Mouse (Mus musculus): Measurements from ENCODE around the gene Grid1. TPM values are rescaled to one million over a fixed set of nuclear protein-coding genes. Genes with fewer than 3 reads are reported as not detected.

The Grid1 gene
- polyA plus RNA-seq, 1 experiment from 2014 or later, result 2.5 TPM

DNA sequence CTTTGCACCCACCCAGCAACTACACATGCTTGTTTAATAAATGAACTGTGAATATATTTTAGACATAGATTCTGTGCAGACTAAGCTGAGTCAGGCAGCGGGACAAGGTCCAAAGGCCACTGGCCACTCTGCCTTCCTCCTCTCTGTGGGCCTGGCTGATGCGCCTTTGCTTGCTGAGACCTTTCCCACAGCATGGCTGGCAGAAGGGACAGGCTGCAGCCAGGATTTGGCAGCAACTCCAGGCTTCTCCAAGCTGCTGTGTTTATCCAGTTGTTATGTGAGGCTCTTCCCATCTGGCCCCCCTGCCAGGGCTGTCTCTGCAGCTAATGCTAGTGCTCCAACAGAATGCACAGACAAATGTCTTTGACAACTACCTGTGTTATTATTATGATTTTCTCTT is 347.5 kb downstream of the Grid1 start:
- ATAC-seq (ENCODE audit: low read depth) (no peak), DNase-seq (ENCODE audit: low spot score) (peak; percentile 13)
- no peaks in the 10 kb centered on the region for H3K9me3 ChIP-seq (ENCODE audit: control insufficient read depth, low read length)
- H3K9ac ChIP-seq (ENCODE audit: low read depth, low read length), result no peak overlapping the region
- no peak overlapping the region for H3K4me2 ChIP-seq (ENCODE audit: low read depth, low read length)
- H3K36me3 ChIP-seq (ENCODE audit: control insufficient read depth, insufficient read depth, low read length), result no peaks in the 10 kb centered on the region
- WGBS, result 68% methylated on average over 2 of the region's 2 CpGs
- no peaks in the 10 kb centered on the region for H3K27me3 ChIP-seq (replicated peaks; ENCODE audit: control insufficient read depth, insufficient read depth, low read length)
- no peaks in the 10 kb centered on the region for H3K4me1 ChIP-seq (ENCODE audit: control insufficient read depth, insufficient read depth, low read length)
- H3K27ac ChIP-seq (replicated peaks; ENCODE audit: low read depth, low read length), result no peak overlapping the region
- no peak overlapping the region for H3K4me3 ChIP-seq (ENCODE audit: low read depth, low read length)

DNA sequence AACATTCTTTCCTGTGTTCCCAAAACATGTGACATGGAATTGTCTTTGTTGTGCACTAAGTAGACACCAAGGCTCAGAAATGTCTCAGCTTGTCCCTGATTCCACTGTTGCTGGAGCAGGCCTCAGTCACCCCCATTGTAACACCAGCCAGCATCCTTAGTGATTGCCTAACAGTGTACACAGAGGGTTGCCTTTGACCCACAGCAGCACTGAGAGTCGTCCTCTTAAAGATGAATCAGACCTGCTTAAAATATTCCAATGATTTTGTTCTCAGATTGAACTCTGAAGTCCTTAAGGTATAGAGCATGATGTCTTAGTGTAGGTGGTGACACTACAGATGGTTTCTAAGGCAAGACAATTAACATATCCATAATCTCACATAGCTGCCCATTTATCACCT is 354.0 kb downstream of the Grid1 start:
- no peak overlapping the region for H3K4me3 ChIP-seq (ENCODE audit: low read depth, low read length)
- no peaks in the 10 kb centered on the region for H3K36me3 ChIP-seq (ENCODE audit: control insufficient read depth, insufficient read depth, low read length)
- ATAC-seq (ENCODE audit: low read depth), result no peak
- no peak overlapping the region for H3K27ac ChIP-seq (replicated peaks; ENCODE audit: low read depth, low read length)
- no peaks in the 10 kb centered on the region for H3K27me3 ChIP-seq (replicated peaks; ENCODE audit: control insufficient read depth, insufficient read depth, low read length)
- no peak for DNase-seq (ENCODE audit: low spot score)
- H3K4me2 ChIP-seq (ENCODE audit: low read depth, low read length), result no peak overlapping the region
- no peak overlapping the region for H3K9ac ChIP-seq (ENCODE audit: low read depth, low read length)
- 59% methylated on average over 1 of the region's 1 CpGs for WGBS
- no peaks in the 10 kb centered on the region for H3K4me1 ChIP-seq (ENCODE audit: control insufficient read depth, insufficient read depth, low read length)
- H3K9me3 ChIP-seq (ENCODE audit: control insufficient read depth, low read length), result no peaks in the 10 kb centered on the region

DNA sequence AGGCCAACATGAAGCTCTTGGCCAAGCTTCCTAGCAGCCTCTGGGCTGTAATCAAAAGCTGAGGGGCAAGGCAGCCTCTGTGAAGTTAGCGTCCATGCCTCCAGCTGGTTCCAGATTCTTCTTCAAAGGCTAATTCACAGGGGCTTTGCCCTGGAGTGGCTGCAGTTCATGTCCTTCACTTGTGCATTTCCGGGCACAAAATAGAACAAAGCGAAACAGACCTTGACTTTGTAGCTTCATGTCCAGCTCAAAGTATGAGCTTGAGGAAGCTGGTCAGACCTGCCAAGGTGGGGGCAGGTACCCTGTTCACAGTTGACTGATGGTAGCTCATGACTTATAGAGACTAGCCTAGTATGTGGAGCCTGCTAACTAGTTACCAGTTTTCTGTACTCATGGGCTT is 356.1 kb downstream of the Grid1 start:
- no peak overlapping the region for H3K27ac ChIP-seq (replicated peaks; ENCODE audit: low read depth, low read length)
- no peak overlapping the region for H3K9ac ChIP-seq (ENCODE audit: low read depth, low read length)
- 96% methylated on average over 3 of the region's 3 CpGs for WGBS
- no peaks in the 10 kb centered on the region for H3K9me3 ChIP-seq (ENCODE audit: control insufficient read depth, low read length)
- no peak for DNase-seq (ENCODE audit: low spot score)
- H3K4me1 ChIP-seq (ENCODE audit: control insufficient read depth, insufficient read depth, low read length), result no peaks in the 10 kb centered on the region
- no peaks in the 10 kb centered on the region for H3K36me3 ChIP-seq (ENCODE audit: control insufficient read depth, insufficient read depth, low read length)
- H3K4me3 ChIP-seq (ENCODE audit: low read depth, low read length), result no peak overlapping the region
- H3K27me3 ChIP-seq (replicated peaks; ENCODE audit: control insufficient read depth, insufficient read depth, low read length), result no peaks in the 10 kb centered on the region
- no peak overlapping the region for H3K4me2 ChIP-seq (ENCODE audit: low read depth, low read length)
- no peak for ATAC-seq (ENCODE audit: low read depth)

DNA sequence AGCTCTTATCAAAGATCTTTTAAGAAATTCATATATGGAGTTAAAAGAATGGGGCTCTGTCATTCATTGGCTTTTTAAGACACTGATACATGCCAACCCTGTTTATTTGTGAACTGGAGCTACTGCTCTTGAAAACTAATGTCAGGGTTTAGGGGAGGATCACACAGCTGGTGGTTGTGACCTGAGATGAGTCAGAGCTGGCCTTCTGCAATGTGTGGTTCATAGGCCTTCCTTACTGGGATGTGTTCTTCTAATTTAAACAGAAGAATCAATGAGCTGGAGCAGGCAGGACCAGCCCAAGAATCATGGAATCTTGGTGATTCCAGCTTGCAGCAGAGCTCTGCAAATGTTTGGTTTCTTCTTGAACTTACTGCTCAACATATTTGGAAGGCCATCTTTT is 359.2 kb downstream of the Grid1 start:
- Histone ChIP-seq H3K4me1 (ENCODE audit: control insufficient read depth, insufficient read depth, low read length) (no peaks in the 10 kb centered on the region), H3K4me3 (ENCODE audit: low read depth, low read length) (no peak overlapping the region), H3K9ac (ENCODE audit: low read depth, low read length) (no peak overlapping the region), H3K4me2 (ENCODE audit: low read depth, low read length) (no peak overlapping the region), H3K36me3 (ENCODE audit: control insufficient read depth, insufficient read depth, low read length) (no peaks in the 10 kb centered on the region), H3K9me3 (ENCODE audit: control insufficient read depth, low read length) (no peaks in the 10 kb centered on the region), H3K27me3 (replicated peaks; ENCODE audit: control insufficient read depth, insufficient read depth, low read length) (no peaks in the 10 kb centered on the region), H3K27ac (replicated peaks; ENCODE audit: low read depth, low read length) (no peak overlapping the region)
- DNase-seq (ENCODE audit: low spot score), result no peak
- ATAC-seq (ENCODE audit: low read depth), result no peak

DNA sequence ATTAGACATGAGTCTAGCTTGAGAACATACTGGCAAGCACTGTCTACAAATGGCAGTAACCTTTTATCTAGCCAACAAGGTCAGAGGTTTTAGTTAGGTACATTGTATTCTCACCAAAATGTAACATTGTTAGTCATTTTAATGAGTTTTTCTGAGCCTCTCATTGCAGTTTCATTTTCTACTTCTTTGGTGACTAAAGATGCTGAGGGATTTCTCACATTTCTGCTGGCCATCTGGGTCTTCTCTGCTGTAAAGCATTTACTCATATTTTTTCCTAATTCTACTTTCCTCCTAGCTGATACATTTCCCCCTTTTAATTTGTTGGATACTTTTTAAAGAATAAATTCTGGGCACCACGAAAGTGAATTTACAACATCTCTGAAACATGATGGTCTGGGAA is 365.5 kb downstream of the Grid1 start:
- Histone ChIP-seq H3K9me3 (ENCODE audit: control insufficient read depth, low read length) (no peaks in the 10 kb centered on the region), H3K4me3 (ENCODE audit: low read depth, low read length) (no peak overlapping the region), H3K4me1 (ENCODE audit: control insufficient read depth, insufficient read depth, low read length) (no peaks in the 10 kb centered on the region), H3K9ac (ENCODE audit: low read depth, low read length) (no peak overlapping the region), H3K36me3 (ENCODE audit: control insufficient read depth, insufficient read depth, low read length) (no peaks in the 10 kb centered on the region), H3K4me2 (ENCODE audit: low read depth, low read length) (no peak overlapping the region), H3K27me3 (replicated peaks; ENCODE audit: control insufficient read depth, insufficient read depth, low read length) (no peaks in the 10 kb centered on the region), H3K27ac (replicated peaks; ENCODE audit: low read depth, low read length) (no peak overlapping the region)
- ATAC-seq (ENCODE audit: low read depth) (no peak), DNase-seq (ENCODE audit: low spot score) (no peak)
- WGBS, result 82% methylated on average over 1 of the region's 1 CpGs

DNA sequence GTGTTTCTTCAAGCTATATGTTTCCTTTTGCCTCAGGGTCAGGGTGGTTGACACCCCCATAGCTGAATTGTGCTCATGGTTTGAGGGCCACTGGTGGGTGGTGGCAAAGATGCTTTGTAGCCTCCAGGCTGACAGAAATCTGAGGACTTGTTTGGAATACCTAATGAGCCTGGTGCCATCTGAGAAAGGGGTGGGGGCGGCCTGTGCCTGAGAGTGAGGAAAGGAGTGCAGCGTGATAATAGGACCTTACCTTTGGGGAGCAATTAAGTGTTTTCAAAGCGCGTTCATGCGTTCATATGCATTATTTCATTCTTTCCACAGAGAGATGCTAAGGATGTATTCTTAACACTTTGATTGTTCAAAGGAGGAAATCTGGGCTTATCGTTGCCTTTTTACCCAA is 372.3 kb downstream of the Grid1 start:
- DNase-seq (ENCODE audit: low spot score) (no peak), ATAC-seq (ENCODE audit: low read depth) (peak; percentile 55; the same call in 1 of the 2 replicates)
- Histone ChIP-seq H3K9ac (ENCODE audit: low read depth, low read length) (no peak overlapping the region), H3K9me3 (ENCODE audit: control insufficient read depth, low read length) (no peaks in the 10 kb centered on the region), H3K4me2 (ENCODE audit: low read depth, low read length) (no peak overlapping the region), H3K27ac (replicated peaks; ENCODE audit: low read depth, low read length) (no peak overlapping the region), H3K4me1 (ENCODE audit: control insufficient read depth, insufficient read depth, low read length) (no peaks in the 10 kb centered on the region), H3K36me3 (ENCODE audit: control insufficient read depth, insufficient read depth, low read length) (no peaks in the 10 kb centered on the region), H3K27me3 (replicated peaks; ENCODE audit: control insufficient read depth, insufficient read depth, low read length) (no peaks in the 10 kb centered on the region), H3K4me3 (ENCODE audit: low read depth, low read length) (no peak overlapping the region)
- WGBS, result 88% methylated on average over 6 of the region's 6 CpGs

DNA sequence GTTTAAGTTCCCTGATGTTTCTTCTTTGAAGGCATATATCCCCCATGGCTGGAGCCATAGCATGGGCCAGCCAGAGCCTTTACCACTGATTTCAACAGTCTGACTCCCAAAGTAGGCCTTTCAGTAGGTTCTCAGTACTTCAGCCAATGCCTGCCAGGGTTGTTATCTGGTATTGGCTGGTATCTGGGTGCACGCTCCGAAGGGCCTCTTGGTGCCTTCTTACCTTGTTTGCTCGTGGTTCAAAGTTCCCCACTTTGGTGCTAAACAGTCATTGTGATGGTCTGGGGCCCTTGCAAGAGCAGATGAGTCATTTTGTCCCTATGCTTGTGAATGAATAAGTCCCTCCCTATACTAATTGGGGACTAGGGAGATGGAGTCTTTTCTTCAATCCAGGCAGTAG is 377.5 kb downstream of the Grid1 start:
- 83% methylated on average over 3 of the region's 3 CpGs for WGBS
- Histone ChIP-seq H3K9me3 (ENCODE audit: control insufficient read depth, low read length) (no peaks in the 10 kb centered on the region), H3K27ac (replicated peaks; ENCODE audit: low read depth, low read length) (no peak overlapping the region), H3K4me3 (ENCODE audit: low read depth, low read length) (no peak overlapping the region), H3K4me2 (ENCODE audit: low read depth, low read length) (no peak overlapping the region), H3K36me3 (ENCODE audit: control insufficient read depth, insufficient read depth, low read length) (no peaks in the 10 kb centered on the region), H3K9ac (ENCODE audit: low read depth, low read length) (no peak overlapping the region), H3K4me1 (ENCODE audit: control insufficient read depth, insufficient read depth, low read length) (no peaks in the 10 kb centered on the region), H3K27me3 (replicated peaks; ENCODE audit: control insufficient read depth, insufficient read depth, low read length) (no peaks in the 10 kb centered on the region)
- DNase-seq (ENCODE audit: low spot score), result no peak
- no peak for ATAC-seq (ENCODE audit: low read depth)

DNA sequence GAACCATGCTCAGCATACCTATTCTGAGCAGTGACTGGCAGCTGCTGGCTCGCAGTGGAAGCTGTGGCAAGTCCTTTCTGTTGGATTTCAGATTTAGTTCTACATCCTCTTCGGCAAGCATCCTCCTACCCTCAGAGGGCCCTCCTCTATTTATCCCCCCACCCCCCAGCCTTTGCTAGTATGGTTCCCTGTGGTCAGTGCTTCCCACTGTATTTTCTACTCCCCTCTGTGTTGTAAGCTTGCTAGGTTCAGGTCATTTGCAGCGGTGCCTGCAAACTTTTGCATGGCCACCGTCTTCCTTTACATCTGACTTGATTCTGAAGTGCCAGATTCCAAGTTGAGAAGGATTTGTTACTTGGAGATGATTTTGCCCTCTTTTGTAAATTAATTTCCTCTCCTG is 378.5 kb downstream of the Grid1 start:
- H3K4me3 ChIP-seq (ENCODE audit: low read depth, low read length), result no peak overlapping the region
- no peak overlapping the region for H3K9ac ChIP-seq (ENCODE audit: low read depth, low read length)
- WGBS, result 78% methylated on average over 4 of the region's 4 CpGs
- ATAC-seq (ENCODE audit: low read depth) (no peak), DNase-seq (ENCODE audit: low spot score) (no peak)
- H3K27me3 ChIP-seq (replicated peaks; ENCODE audit: control insufficient read depth, insufficient read depth, low read length), result no peaks in the 10 kb centered on the region
- H3K27ac ChIP-seq (replicated peaks; ENCODE audit: low read depth, low read length), result no peak overlapping the region
- H3K36me3 ChIP-seq (ENCODE audit: control insufficient read depth, insufficient read depth, low read length), result no peaks in the 10 kb centered on the region
- H3K4me2 ChIP-seq (ENCODE audit: low read depth, low read length), result no peak overlapping the region
- no peaks in the 10 kb centered on the region for H3K4me1 ChIP-seq (ENCODE audit: control insufficient read depth, insufficient read depth, low read length)
- H3K9me3 ChIP-seq (ENCODE audit: control insufficient read depth, low read length), result no peaks in the 10 kb centered on the region

DNA sequence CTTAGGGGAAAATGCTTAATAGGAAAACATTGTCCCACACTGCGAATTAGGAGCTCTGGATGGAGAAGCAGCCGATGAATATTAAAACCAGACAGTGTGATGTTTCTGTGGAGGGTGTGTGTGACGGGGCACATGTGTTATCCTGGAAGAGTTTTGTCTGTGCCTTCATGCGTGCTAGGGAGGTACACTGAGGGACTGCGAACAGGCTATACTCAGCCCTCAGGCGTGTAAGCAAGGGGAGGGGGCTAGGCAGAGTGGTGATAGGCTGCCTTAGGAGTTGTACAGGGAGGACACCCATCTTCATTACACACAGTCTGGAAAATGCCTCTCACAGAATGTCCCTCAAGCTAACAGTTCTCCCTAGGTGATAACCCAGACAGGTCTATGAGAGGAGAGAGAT is 379.0 kb downstream of the Grid1 start:
- 77% methylated on average over 6 of the region's 6 CpGs for WGBS
- Histone ChIP-seq H3K4me2 (ENCODE audit: low read depth, low read length) (no peak overlapping the region), H3K27ac (replicated peaks; ENCODE audit: low read depth, low read length) (no peak overlapping the region), H3K9ac (ENCODE audit: low read depth, low read length) (no peak overlapping the region), H3K4me1 (ENCODE audit: control insufficient read depth, insufficient read depth, low read length) (no peaks in the 10 kb centered on the region), H3K4me3 (ENCODE audit: low read depth, low read length) (no peak overlapping the region), H3K27me3 (replicated peaks; ENCODE audit: control insufficient read depth, insufficient read depth, low read length) (no peaks in the 10 kb centered on the region), H3K9me3 (ENCODE audit: control insufficient read depth, low read length) (no peaks in the 10 kb centered on the region), H3K36me3 (ENCODE audit: control insufficient read depth, insufficient read depth, low read length) (no peaks in the 10 kb centered on the region)
- DNase-seq (ENCODE audit: low spot score) (peak; percentile 13), ATAC-seq (ENCODE audit: low read depth) (no peak)

All from embryonic facial prominence, embryonic 14.5 days (tissue).